Mouse (Mus musculus) lung, postnatal 0 days (tissue): Measurements from ENCODE around the gene Pgk1.

Experiments used
- CTCF ChIP-seq: IDR thresholded peaks from 2 replicates; pipeline ENCODE4 v1.5.1; 2016; ENCODE audit warnings: antibody characterized with exemption, mild to moderate bottlenecking
- EP300 ChIP-seq: IDR thresholded peaks from 2 replicates; pipeline ENCODE4 v1.6.1; 2016; ENCODE audit warnings: antibody characterized with exemption, mild to moderate bottlenecking, control low read depth

GRCm38 (mm10) chrX:106139309-106140070, 47.4 kb upstream of the Pgk1 start:
- TF ChIP-seq EP300 (no peak), CTCF (no peak)
